Mouse (Mus musculus) B cell, adult (primary cell): ENCODE measurements around the gene Arfgef3. TPM values are rescaled to one million over a fixed set of nuclear protein-coding genes. Genes with fewer than 3 reads are reported as not detected.

Experiments used
- total RNA-seq: library from RNA; stranded (reverse); gene quantifications from 4 replicates; pipeline ENCODE4 v1.2.4, GENCODE M21; 2023; ENCODE audit not compliant: inconsistent age

Arfgef3 gene
- not detected in 4 replicates for total RNA-seq

DNA sequence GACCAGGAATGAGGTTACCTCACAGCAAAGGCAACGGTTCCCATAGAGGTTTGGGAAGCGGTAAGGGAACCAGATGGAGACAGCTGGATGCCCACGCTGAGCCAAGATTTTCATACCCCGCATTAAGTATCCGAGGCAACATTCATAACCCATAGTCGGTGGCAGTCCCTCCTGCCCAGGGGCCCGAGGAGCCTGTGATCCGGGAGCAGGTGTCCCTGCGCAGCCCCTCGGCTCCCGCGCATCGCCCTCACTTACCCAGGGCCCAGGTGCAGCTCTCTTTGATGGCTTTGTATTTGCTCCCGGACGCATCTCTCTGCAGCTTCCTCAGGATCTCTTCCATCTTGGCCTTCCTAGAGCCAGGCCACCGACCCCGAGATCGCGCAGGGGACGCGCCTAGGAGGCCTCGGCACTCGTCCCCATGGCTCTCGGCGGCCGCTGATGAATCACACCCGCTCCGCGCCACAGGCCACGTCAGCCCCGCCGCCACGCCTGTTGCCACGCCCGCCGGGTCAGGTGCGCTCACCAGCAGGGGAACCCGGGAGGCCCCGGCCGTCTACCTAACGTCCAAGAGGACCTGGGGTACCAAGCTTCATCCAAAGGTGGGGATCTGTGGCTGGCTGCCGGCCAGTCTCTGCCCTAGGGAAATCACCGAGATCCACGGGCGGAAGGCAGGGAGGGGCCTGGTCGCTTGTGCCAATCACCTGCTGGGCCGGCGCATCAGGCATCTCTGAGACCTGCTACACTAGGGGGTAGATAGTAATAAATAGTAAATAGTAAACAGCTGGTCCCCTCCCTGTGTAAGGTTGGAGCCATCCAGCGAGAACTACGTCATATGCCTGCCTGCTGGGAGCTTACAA is at the start of gene Arfgef3:
Arfgef3 (minus strand) TSS at position 664 of the 857 bp plus-strand sequence.

DNA sequence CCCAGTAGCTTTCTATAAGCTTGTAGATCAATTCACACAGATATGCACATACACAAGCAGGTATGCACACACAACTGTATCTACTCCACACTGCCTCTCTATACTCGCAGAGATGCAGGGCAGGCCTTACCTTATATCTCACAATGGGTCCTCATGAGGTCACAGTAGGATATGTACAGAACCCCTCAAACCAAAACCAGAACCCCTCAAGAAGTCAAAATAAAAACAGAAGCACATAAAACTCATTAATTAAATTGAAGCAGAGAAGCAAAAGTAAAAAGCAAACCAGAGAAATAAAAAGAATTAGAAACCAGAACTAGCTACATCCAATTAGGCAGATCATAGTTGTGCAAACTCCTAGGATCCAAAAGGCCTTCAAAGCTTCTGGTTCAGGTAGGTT is 42.9 kb upstream of the Arfgef3 start, which contains the start of gene Gm4922:
Gm4922 (minus strand) TSS at position 101 of the 400 bp plus-strand sequence.

DNA sequence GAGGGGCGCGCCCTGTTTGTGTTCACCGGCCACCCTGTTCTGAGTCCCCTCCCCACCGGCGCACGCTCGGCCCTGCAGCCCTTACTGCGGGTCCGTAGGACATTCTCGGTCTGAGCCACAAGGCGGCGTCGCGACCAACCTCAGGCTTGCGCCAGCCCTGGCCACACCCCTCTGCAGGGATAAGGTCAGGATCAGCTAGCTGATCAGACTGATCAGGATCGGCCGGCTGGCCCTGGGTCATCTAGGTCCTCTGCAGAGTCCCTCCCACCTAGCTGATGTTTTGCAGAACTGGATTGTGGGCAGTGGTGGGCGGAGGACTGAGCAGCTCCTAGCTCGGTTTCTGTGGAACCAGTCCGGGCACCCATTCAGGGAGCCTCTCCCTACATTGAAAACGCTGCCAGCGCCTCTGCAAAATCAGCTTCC is 197.9 kb downstream of the Arfgef3 start, which contains the start of gene Hebp2:
Hebp2 (minus strand) TSS at position 264 of the 423 bp plus-strand sequence.

Other genes starting within 250 kb of the Arfgef3 start
- gene Hebp2, start 197.9 kb downstream of the Arfgef3 start, total RNA-seq = 0.29 TPM in 1 of 4 replicates, not detected in the others
- gene Gm4922, start 42.8 kb upstream of the Arfgef3 start, total RNA-seq = not detected in 4 replicates
- gene Perp, start 101.1 kb upstream of the Arfgef3 start, total RNA-seq = 0.78 to 1.3 TPM (median 0.93 TPM) in 4 replicates